Mouse (Mus musculus) midbrain, embryonic 15.5 days (tissue): Measurements from ENCODE around the gene Ly6g5c. TPM values are rescaled to one million over a fixed set of nuclear protein-coding genes. Genes with fewer than 3 reads are reported as not detected.
A peak's percentile ranks its signal among the peaks of the same experiment; 100 is the strongest.

ENCODE experiments used
- ATAC-seq: fragments of 200-750 bp; cut with Nextera tagmentation; replicated peaks from 2 replicates; pipeline ENCODE4 v1.8.0; 2017; ENCODE audit warnings: moderate TSS enrichment
- H3K27ac ChIP-seq: fragments of 300-500 bp; sonication (generic); 2 replicates; pipeline ENCODE4 v1.5.1; 2015; ENCODE audit warnings: mild to moderate bottlenecking, inconsistent platforms
- H3K27me3 ChIP-seq: fragments of 300-500 bp; sonication (generic); replicated peaks from 2 replicates; pipeline ENCODE4 v1.6.1; 2015; ENCODE audit warnings: inconsistent platforms
- H3K36me3 ChIP-seq: fragments of 300-500 bp; sonication (generic); replicated peaks from 2 replicates; pipeline ENCODE4 v1.6.1; 2015; ENCODE audit warnings: inconsistent platforms
- H3K4me1 ChIP-seq: fragments of 300-500 bp; sonication (generic); 2 replicates; pipeline ENCODE4 v1.6.1; 2015; ENCODE audit warnings: inconsistent platforms
- H3K4me2 ChIP-seq: fragments of 300-500 bp; sonication (generic); 2 replicates; pipeline ENCODE4 v1.6.1; 2015; ENCODE audit warnings: inconsistent platforms, mild to moderate bottlenecking, moderate library complexity
- H3K4me3 ChIP-seq: fragments of 300-500 bp; sonication (generic); 2 replicates; pipeline ENCODE4 v1.5.1; 2015; ENCODE audit warnings: mild to moderate bottlenecking, inconsistent platforms
- H3K9ac ChIP-seq: fragments of 300-500 bp; sonication (generic); 2 replicates; pipeline ENCODE4 v1.6.1; 2015; ENCODE audit warnings: mild to moderate bottlenecking, inconsistent platforms
- H3K9me3 ChIP-seq: fragments of 300-500 bp; sonication (generic); 2 replicates; pipeline ENCODE4 v1.6.1; 2016; ENCODE audit warnings: inconsistent platforms
- WGBS: fragments of 180-500 bp; shearing (Covaris S2); methylation state at CpG from one replicate; pipeline ENCODE4 v1.1.7; 2015; ENCODE audit warnings: mixed read lengths; 5-methylcytosine and 5-hydroxymethylcytosine counted together
- polyA plus RNA-seq: library from polyadenylated mRNA; unstranded; fragments of >200 nt; fragmentation: Nextera tagmentation; extraction: Ambion mirVana; gene quantifications from 2 replicates; pipeline ENCODE4 v1.2.1, GENCODE M21; 2015

Gene Ly6g5c
- polyA plus RNA-seq, 1 experiment from 2014 or later: not detected

GRCm38 (mm10) chr17:35083929-35084497, 24.1 kb upstream of the Ly6g5c start:
- Histone ChIP-seq H3K36me3 (no peaks in the 10 kb centered on the region), H3K27me3 (no peaks in the 10 kb centered on the region), H3K27ac (no peak overlapping the region), H3K9ac (no peak overlapping the region), H3K4me2 (no peak overlapping the region), H3K4me3 (no peak overlapping the region), H3K9me3 (no peaks in the 10 kb centered on the region), H3K4me1 (no peaks in the 10 kb centered on the region)
- ATAC-seq: no peak
- 85% methylated on average over 3 of the region's 3 CpGs for WGBS

- H3K9me3 ChIP-seq: no peaks in the 10 kb centered on the region
- H3K4me2 ChIP-seq: no peak within 1 kb of the TSS
- H3K36me3 ChIP-seq: no peaks in the 10 kb centered on the region
- peaks cover 7% of the 10 kb centered on the region for H3K4me1 ChIP-seq
- ATAC-seq: no peak
- no peak within 1 kb of the TSS for H3K27ac ChIP-seq
- WGBS: 86% methylated on average over 7 of the region's 7 CpGs
- H3K27me3 ChIP-seq: no peaks in the 10 kb centered on the region
- H3K9ac ChIP-seq: no peak within 1 kb of the TSS
- H3K4me3 ChIP-seq: no peak within 1 kb of the TSS
These were observed 22.7 kb upstream of the Ly6g5c start, which contains the start of gene Ly6g6f for GRCm38 (mm10) chr17:35085208-35085865. Gene Ly6g6f, minus strand, starts transcription at chr17:35085610.

GRCm38 (mm10) chr17:35088151-35088550, 19.9 kb upstream of the Ly6g5c start:
- H3K27me3 ChIP-seq: no peaks in the 10 kb centered on the region

GRCm38 (mm10) chr17:35088825-35089644, 19.0 kb upstream of the Ly6g5c start, which contains the start of gene Abhd16a:
Gene Abhd16a, plus strand, starts transcription at chr17:35089263.
- Histone ChIP-seq H3K9ac (peak within 1 kb of the TSS; percentile 94), H3K4me2 (peak within 1 kb of the TSS; percentile 67), H3K36me3 (no peaks in the 10 kb centered on the region; the same call in 1 of the 2 replicates), H3K4me3 (peak within 1 kb of the TSS; percentile 73), H3K27ac (peak within 1 kb of the TSS; percentile 100), H3K4me1 (peaks cover 15% of the 10 kb centered on the region), H3K9me3 (no peaks in the 10 kb centered on the region), H3K27me3 (no peaks in the 10 kb centered on the region)
- WGBS: 3% methylated on average over 66 of the region's 67 CpGs
- peak; percentile 99 for ATAC-seq

More at GRCm38 (mm10) chr17:35088151-35088550, 19.9 kb upstream of the Ly6g5c start:
- Histone ChIP-seq H3K4me1 (peaks cover 15% of the 10 kb centered on the region), H3K4me2 (no peak overlapping the region), H3K9ac (no peak overlapping the region), H3K9me3 (no peaks in the 10 kb centered on the region), H3K27ac (no peak overlapping the region), H3K4me3 (no peak overlapping the region), H3K36me3 (no peaks in the 10 kb centered on the region; the same call in 1 of the 2 replicates)
- ATAC-seq: no peak
- WGBS: 51% methylated on average over 2 of the region's 2 CpGs

GRCm38 (mm10) chr17:35090166-35090932, 17.7 kb upstream of the Ly6g5c start:
- Histone ChIP-seq H3K4me2 (peak overlapping the region; percentile 67), H3K9me3 (no peaks in the 10 kb centered on the region), H3K27ac (peak overlapping the region; percentile 100; the same call in 1 of the 2 replicates), H3K36me3 (peaks cover 4% of the 10 kb centered on the region), H3K27me3 (no peaks in the 10 kb centered on the region), H3K4me3 (peak overlapping the region; percentile 73), H3K9ac (peak overlapping the region; percentile 94), H3K4me1 (peaks cover 15% of the 10 kb centered on the region)
- ATAC-seq: no peak
- 67% methylated on average over 8 of the region's 8 CpGs for WGBS

- Histone ChIP-seq H3K9ac (no peak overlapping the region), H3K4me2 (no peak overlapping the region), H3K27ac (no peak overlapping the region), H3K9me3 (no peaks in the 10 kb centered on the region), H3K36me3 (peaks cover 16% of the 10 kb centered on the region), H3K4me3 (no peak overlapping the region), H3K27me3 (no peaks in the 10 kb centered on the region), H3K4me1 (peaks cover 15% of the 10 kb centered on the region)
- no peak for ATAC-seq
- WGBS: 91% methylated on average over 14 of the region's 14 CpGs
These were observed 15.5 kb upstream of the Ly6g5c start for GRCm38 (mm10) chr17:35092403-35093198.

GRCm38 (mm10) chr17:35094475-35095365, 13.4 kb upstream of the Ly6g5c start:
- H3K4me3 ChIP-seq: no peak overlapping the region
- H3K27me3 ChIP-seq: no peaks in the 10 kb centered on the region
- H3K27ac ChIP-seq: no peak overlapping the region
- no peak overlapping the region for H3K9ac ChIP-seq
- H3K4me2 ChIP-seq: no peak overlapping the region
- ATAC-seq: no peak
- no peaks in the 10 kb centered on the region for H3K9me3 ChIP-seq
- 94% methylated on average over 15 of the region's 15 CpGs for WGBS
- peaks cover 21% of the 10 kb centered on the region for H3K36me3 ChIP-seq
- peaks cover 14% of the 10 kb centered on the region for H3K4me1 ChIP-seq

GRCm38 (mm10) chr17:35096597-35096996, 11.5 kb upstream of the Ly6g5c start:
- Histone ChIP-seq H3K4me1 (no peaks in the 10 kb centered on the region), H3K4me2 (no peak overlapping the region), H3K4me3 (no peak overlapping the region), H3K27ac (no peak overlapping the region), H3K9me3 (no peaks in the 10 kb centered on the region), H3K36me3 (peaks cover 33% of the 10 kb centered on the region), H3K27me3 (no peaks in the 10 kb centered on the region), H3K9ac (no peak overlapping the region)
- 78% methylated on average over 12 of the region's 12 CpGs for WGBS
- no peak for ATAC-seq

GRCm38 (mm10) chr17:35097164-35097655, 10.9 kb upstream of the Ly6g5c start:
- Histone ChIP-seq H3K27me3 (no peaks in the 10 kb centered on the region), H3K9me3 (no peaks in the 10 kb centered on the region), H3K4me3 (no peak overlapping the region), H3K36me3 (peaks cover 39% of the 10 kb centered on the region), H3K4me2 (no peak overlapping the region), H3K27ac (no peak overlapping the region), H3K9ac (no peak overlapping the region), H3K4me1 (no peaks in the 10 kb centered on the region)
- WGBS: 70% methylated on average over 12 of the region's 12 CpGs
- no peak for ATAC-seq

- Histone ChIP-seq H3K27me3 (no peaks in the 10 kb centered on the region), H3K27ac (no peak overlapping the region), H3K4me1 (no peaks in the 10 kb centered on the region), H3K36me3 (peaks cover 50% of the 10 kb centered on the region), H3K9me3 (no peaks in the 10 kb centered on the region), H3K4me2 (no peak overlapping the region), H3K4me3 (no peak overlapping the region), H3K9ac (no peak overlapping the region)
- ATAC-seq: no peak
- WGBS: 76% methylated on average over 10 of the region's 10 CpGs
These were observed 7.8 kb upstream of the Ly6g5c start for GRCm38 (mm10) chr17:35100196-35100765.
